In genomic region chr13:97549384-97549783, GRCm38 (mm10) we compare ENCODE assay signal across 12 mouse cellular contexts.
A peak's percentile ranks its signal among the peaks of the same experiment; 100 is the strongest.
DNase-seq lines count a peak whose midpoint lies in the region; ATAC-seq lines count a peak whose summit lies in the region.
"Had no signal": no experiment of that assay in that cellular context is flagged by ENCODE, and none has a peak within 500 bp of the region (broad histone marks: within the 10 kb centered on the region; RNA-seq: fewer than 3 reads in every experiment).

No protein-coding gene starts in this region.

- intact Hi-C loops in heart, postnatal 25 days (cut with DNase I): loop anchor here (5.0 kb wide), 2 partner anchors 212 to 307 kb away; partner anchors contain the start of gene Enc1

- no peaks in the 10 kb centered on the region for H3K27me3 ChIP-seq in heart, embryonic 14.5 days (ENCODE audit: control insufficient read depth, insufficient read depth, low read length)
- H3K27me3 ChIP-seq in lung, embryonic 15.5 days: no peaks in the 10 kb centered on the region
- H3K27me3 ChIP-seq in embryonic facial prominence, embryonic 15.5 days: no peaks in the 10 kb centered on the region
- H3K27me3 ChIP-seq in neural tube, embryonic 15.5 days (replicated peaks): no peaks in the 10 kb centered on the region
- H3K27me3 ChIP-seq: CH12.LX had no signal

- H3K27ac ChIP-seq in heart, embryonic 14.5 days (replicated peaks in 1 of 2; ENCODE audit: control insufficient read depth in 1 of 2, insufficient read depth in 1 of 2, low read depth in 2 of 2, low read length in 2 of 2): peak overlapping the region; percentile 80 to 82
- peak overlapping the region; percentile 89 for H3K27ac ChIP-seq in lung, embryonic 15.5 days
- peak overlapping the region; percentile 81 for H3K27ac ChIP-seq in embryonic facial prominence, embryonic 15.5 days (replicated peaks)
- peak overlapping the region; percentile 63 for H3K27ac ChIP-seq in neural tube, embryonic 15.5 days (replicated peaks)

- H3K4me1 ChIP-seq in heart, embryonic 14.5 days (ENCODE audit: control insufficient read depth in 2 of 2, insufficient read depth in 2 of 2, low read length in 2 of 2): peaks cover 19% of the 10 kb centered on the region in 2 experiments
- peaks cover 33% of the 10 kb centered on the region for H3K4me1 ChIP-seq in lung, embryonic 15.5 days
- H3K4me1 ChIP-seq in embryonic facial prominence, embryonic 15.5 days: peaks cover 20% of the 10 kb centered on the region
- peaks cover 20% of the 10 kb centered on the region for H3K4me1 ChIP-seq in neural tube, embryonic 15.5 days

- H3K9me3 ChIP-seq in heart, embryonic 14.5 days (ENCODE audit: control insufficient read depth, low read length): no peaks in the 10 kb centered on the region
- no peaks in the 10 kb centered on the region for H3K9me3 ChIP-seq in lung, embryonic 15.5 days
- H3K9me3 ChIP-seq in embryonic facial prominence, embryonic 15.5 days (replicated peaks): no peaks in the 10 kb centered on the region
- H3K9me3 ChIP-seq in neural tube, embryonic 15.5 days (replicated peaks): no peaks in the 10 kb centered on the region

- H3K36me3 ChIP-seq in heart, embryonic 14.5 days (ENCODE audit: control insufficient read depth, insufficient read depth, low read length): no peaks in the 10 kb centered on the region
- H3K36me3 ChIP-seq in lung, embryonic 15.5 days: no peaks in the 10 kb centered on the region
- H3K36me3 ChIP-seq in embryonic facial prominence, embryonic 15.5 days: no peaks in the 10 kb centered on the region
- H3K36me3 ChIP-seq in neural tube, embryonic 15.5 days: no peaks in the 10 kb centered on the region

- DNase-seq in heart, postnatal 25 days (ENCODE audit: low spot score): no peak
- no peak for DNase-seq in lung, postnatal 36 days
- DNase-seq in embryo, embryonic 9.5 days (ENCODE audit: extremely low spot score): no peak
- no peak for DNase-seq in adrenal gland, adult 2 months
- DNase-seq: right cerebral cortex, postnatal 25 days; thymus, postnatal 14 days had no signal

- WGBS in heart, embryonic 14.5 days: 88% methylated on average over 6 of the region's 6 CpGs
- 80% methylated on average over 6 of the region's 6 CpGs for WGBS in lung, embryonic 15.5 days
- WGBS in embryonic facial prominence, embryonic 15.5 days: 75% methylated on average over 6 of the region's 6 CpGs
- 92% methylated on average over 6 of the region's 6 CpGs for WGBS in neural tube, embryonic 15.5 days

- ATAC-seq in heart, embryonic 14.5 days (ENCODE audit: insufficient number of reproducible peaks, insufficient read depth, low FRiP score, low read depth): no peak
- ATAC-seq in lung, embryonic 15.5 days (ENCODE audit: borderline replicate concordance, extremely low read depth, low FRiP score, low TSS enrichment): no peak
- no peak for ATAC-seq in embryonic facial prominence, embryonic 15.5 days (ENCODE audit: insufficient number of reproducible peaks, low FRiP score, low TSS enrichment, low read depth)
- ATAC-seq in neural tube, embryonic 15.5 days (ENCODE audit: low FRiP score): no peak

- H3K4me2 ChIP-seq in heart, embryonic 14.5 days (ENCODE audit: low read length): no peak overlapping the region
- no peak overlapping the region for H3K4me2 ChIP-seq in lung, embryonic 15.5 days
- H3K4me2 ChIP-seq in embryonic facial prominence, embryonic 15.5 days (replicated peaks): no peak overlapping the region
- H3K4me2 ChIP-seq in neural tube, embryonic 15.5 days: no peak overlapping the region

- H3K4me3 ChIP-seq in heart, embryonic 14.5 days (ENCODE audit: control insufficient read depth in 1 of 2, insufficient read depth in 1 of 2, low read depth in 1 of 2, low read length in 2 of 2): no peak overlapping the region
- no peak overlapping the region for H3K4me3 ChIP-seq in lung, embryonic 15.5 days
- H3K4me3 ChIP-seq in embryonic facial prominence, embryonic 15.5 days (replicated peaks): no peak overlapping the region
- no peak overlapping the region for H3K4me3 ChIP-seq in neural tube, embryonic 15.5 days (replicated peaks)
- H3K4me3 ChIP-seq: myocyte had no signal

- H3K9ac ChIP-seq in heart, embryonic 14.5 days (ENCODE audit: low read length): no peak overlapping the region
- H3K9ac ChIP-seq in lung, embryonic 15.5 days: no peak overlapping the region
- no peak overlapping the region for H3K9ac ChIP-seq in embryonic facial prominence, embryonic 15.5 days
- H3K9ac ChIP-seq in neural tube, embryonic 15.5 days (replicated peaks): no peak overlapping the region
